Mouse (Mus musculus): ENCODE data around the gene Trpm7. TPM values are rescaled to one million over a fixed set of nuclear protein-coding genes. Genes with fewer than 3 reads are reported as not detected.
"Not testable (repeated sequence)": the region's sequence is repeated elsewhere in the genome, so short reads cannot be mapped to it uniquely, and the experiment has no call there.

Trpm7 gene
- polyA plus RNA-seq, 1 experiment from 2014 or later = 17.2 TPM

DNA sequence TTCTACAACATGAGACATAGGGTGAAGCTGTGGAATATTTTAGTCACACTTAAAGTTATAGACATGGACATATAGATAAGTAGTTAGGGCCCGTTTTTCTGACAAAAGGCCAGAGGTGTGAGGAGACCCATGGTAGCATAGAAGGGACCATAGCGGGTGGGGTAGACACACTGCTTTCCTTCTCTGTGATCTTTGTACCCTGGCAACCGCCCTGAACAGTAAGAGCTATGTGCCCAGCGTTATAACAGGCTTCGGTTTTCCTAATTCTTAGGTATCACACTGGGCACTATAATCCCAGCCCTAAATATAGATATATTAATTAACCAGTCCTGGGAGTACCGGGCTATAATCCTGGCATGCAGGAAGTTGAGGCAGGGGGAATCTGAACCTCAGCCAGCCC is 20.9 kb upstream of the Trpm7 start:
- H3K9ac ChIP-seq (replicated peaks) = no peak overlapping the region
- H3K4me3 ChIP-seq (ENCODE audit: low read depth, low read length) = no peak overlapping the region
- DNase-seq (no peak), ATAC-seq (no peak)
- 81% methylated on average over 6 of the region's 6 CpGs for WGBS (ENCODE audit: insufficient replicate concordance)
- no peaks in the 10 kb centered on the region for H3K4me1 ChIP-seq (ENCODE audit: insufficient read depth)
- TF ChIP-seq EP300 (IDR thresholded peaks at IDR 0.05; ENCODE audit: low read depth) (no peak), CTCF (IDR thresholded peaks at IDR 0.05; ENCODE audit: low read depth) (no peak)
- H3K27ac ChIP-seq (ENCODE audit: low read depth) = no peak overlapping the region
- no peaks in the 10 kb centered on the region for H3K9me3 ChIP-seq (ENCODE audit: low read length)
- no peak overlapping the region for H3K4me2 ChIP-seq (ENCODE audit: low read depth, low read length)
- peaks cover 32% of the 10 kb centered on the region for H3K36me3 ChIP-seq (replicated peaks; ENCODE audit: insufficient read depth, low read length)
- no peaks in the 10 kb centered on the region for H3K27me3 ChIP-seq (ENCODE audit: insufficient read depth, low read length)

DNA sequence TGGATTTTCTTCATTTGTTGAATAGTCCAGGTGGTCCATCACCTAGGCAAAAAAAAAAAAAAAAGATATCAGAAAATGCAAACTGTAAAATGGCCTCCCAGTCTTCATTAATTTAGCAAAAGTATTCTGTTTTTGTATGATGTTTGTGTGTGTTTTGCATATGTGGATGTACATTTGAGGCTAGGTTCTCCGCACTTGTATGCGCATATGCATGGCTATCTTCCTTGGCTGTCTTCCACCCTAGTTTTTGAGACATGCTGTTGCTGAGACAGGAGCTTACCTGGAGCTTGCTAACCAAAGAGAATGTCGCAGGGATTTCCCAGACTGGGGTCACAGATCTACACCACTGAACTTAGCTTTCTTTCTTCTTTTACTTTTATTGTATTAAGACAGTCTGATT is 18.2 kb upstream of the Trpm7 start:
- H3K4me2 ChIP-seq (ENCODE audit: low read depth, low read length) = no peak overlapping the region
- 98% methylated on average over 3 of the region's 3 CpGs for WGBS (ENCODE audit: insufficient replicate concordance)
- TF ChIP-seq CTCF (IDR thresholded peaks at IDR 0.05; ENCODE audit: low read depth) = no peak
- TF ChIP-seq EP300 (IDR thresholded peaks at IDR 0.05; ENCODE audit: low read depth) = no peak
- peaks cover 21% of the 10 kb centered on the region for H3K36me3 ChIP-seq (replicated peaks; ENCODE audit: insufficient read depth, low read length)
- H3K27ac ChIP-seq (ENCODE audit: low read depth) = no peak overlapping the region
- ATAC-seq (no peak), DNase-seq (no peak)
- H3K9me3 ChIP-seq (ENCODE audit: low read length) = no peaks in the 10 kb centered on the region
- no peak overlapping the region for H3K9ac ChIP-seq (replicated peaks)
- no peaks in the 10 kb centered on the region for H3K4me1 ChIP-seq (ENCODE audit: insufficient read depth)
- no peak overlapping the region for H3K4me3 ChIP-seq (ENCODE audit: low read depth, low read length)
- H3K27me3 ChIP-seq (ENCODE audit: insufficient read depth, low read length) = no peaks in the 10 kb centered on the region

DNA sequence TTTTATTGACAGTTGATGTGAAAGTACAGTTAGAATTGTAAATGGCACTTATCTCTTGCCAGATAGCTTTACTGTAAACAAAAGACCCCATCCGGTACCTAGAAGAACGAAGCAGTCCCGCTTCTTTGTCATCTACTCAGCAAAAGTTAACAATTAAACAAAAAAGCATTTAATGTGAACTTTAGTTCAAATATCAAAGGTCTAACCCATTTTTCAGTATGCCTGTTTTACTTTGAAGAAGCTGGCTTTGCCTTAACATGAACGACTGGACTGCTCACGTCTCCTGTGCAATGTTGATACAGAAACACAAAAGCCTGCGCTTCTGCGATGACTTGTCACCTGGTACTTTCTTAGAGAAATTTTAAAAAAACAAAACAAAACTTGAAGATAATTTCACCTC is 16.3 kb upstream of the Trpm7 start:
- DNase-seq (no peak), ATAC-seq (no peak)
- Histone ChIP-seq H3K27ac (ENCODE audit: low read depth) (no peak overlapping the region), H3K4me1 (ENCODE audit: insufficient read depth) (no peaks in the 10 kb centered on the region), H3K27me3 (ENCODE audit: insufficient read depth, low read length) (no peaks in the 10 kb centered on the region), H3K9ac (replicated peaks) (no peak overlapping the region), H3K9me3 (ENCODE audit: low read length) (no peaks in the 10 kb centered on the region), H3K4me2 (ENCODE audit: low read depth, low read length) (no peak overlapping the region), H3K4me3 (ENCODE audit: low read depth, low read length) (no peak overlapping the region), H3K36me3 (replicated peaks; ENCODE audit: insufficient read depth, low read length) (peaks cover 14% of the 10 kb centered on the region)
- WGBS (ENCODE audit: insufficient replicate concordance) = 62% methylated on average over 7 of the region's 7 CpGs
- no peak for TF ChIP-seq CTCF (IDR thresholded peaks at IDR 0.05; ENCODE audit: low read depth)
- TF ChIP-seq EP300 (IDR thresholded peaks at IDR 0.05; ENCODE audit: low read depth) = no peak

DNA sequence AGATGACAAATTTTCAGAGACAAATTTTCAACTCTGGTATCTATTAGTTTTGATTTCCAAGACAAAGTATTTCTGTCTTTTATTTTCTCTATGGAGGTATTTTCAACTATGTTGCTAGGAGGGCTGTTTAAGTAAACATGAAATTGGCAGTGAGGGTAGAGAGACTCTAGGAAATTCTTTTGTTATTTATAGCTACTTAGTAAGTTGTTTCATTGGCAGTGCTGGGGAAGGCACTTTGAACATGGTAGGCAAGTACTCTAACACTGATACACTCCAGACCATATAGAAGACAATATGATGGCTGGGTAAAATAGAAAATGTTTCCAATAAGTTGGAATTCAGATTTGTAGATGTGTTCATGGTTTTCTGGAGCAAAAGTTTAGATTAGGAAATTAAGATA is 15.7 kb upstream of the Trpm7 start:
- Histone ChIP-seq H3K36me3 (replicated peaks; ENCODE audit: insufficient read depth, low read length) (peaks cover 14% of the 10 kb centered on the region), H3K4me1 (ENCODE audit: insufficient read depth) (no peaks in the 10 kb centered on the region), H3K9ac (replicated peaks) (no peak overlapping the region), H3K4me2 (ENCODE audit: low read depth, low read length) (no peak overlapping the region), H3K9me3 (ENCODE audit: low read length) (no peaks in the 10 kb centered on the region), H3K27me3 (ENCODE audit: insufficient read depth, low read length) (no peaks in the 10 kb centered on the region), H3K4me3 (ENCODE audit: low read depth, low read length) (no peak overlapping the region), H3K27ac (ENCODE audit: low read depth) (no peak overlapping the region)
- DNase-seq (no peak), ATAC-seq (no peak)
- TF ChIP-seq EP300 (IDR thresholded peaks at IDR 0.05; ENCODE audit: low read depth) (no peak), CTCF (IDR thresholded peaks at IDR 0.05; ENCODE audit: low read depth) (no peak)

DNA sequence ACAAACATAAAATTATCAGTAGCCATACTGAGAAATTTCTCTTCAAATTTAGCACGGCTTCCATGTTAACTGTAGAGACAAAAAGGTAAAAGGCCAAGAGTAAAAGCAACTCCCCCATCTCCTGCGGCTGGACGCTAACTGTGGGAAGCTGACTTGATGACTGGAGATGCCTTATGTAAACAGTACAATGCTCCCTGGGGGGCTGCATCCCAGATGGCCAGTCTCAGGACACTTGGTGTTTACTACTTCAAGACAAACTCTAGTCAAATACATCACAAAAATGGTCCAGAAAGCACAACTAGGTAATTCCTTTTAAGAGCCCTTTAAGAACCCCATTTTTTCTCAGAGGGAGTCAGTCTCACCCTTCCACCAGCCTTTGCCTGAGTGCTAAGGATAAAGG is 11.1 kb upstream of the Trpm7 start:
- Histone ChIP-seq H3K4me2 (ENCODE audit: low read depth, low read length) (no peak overlapping the region), H3K4me1 (ENCODE audit: insufficient read depth) (no peaks in the 10 kb centered on the region), H3K36me3 (replicated peaks; ENCODE audit: insufficient read depth, low read length) (no peaks in the 10 kb centered on the region), H3K27ac (ENCODE audit: low read depth) (no peak overlapping the region), H3K27me3 (ENCODE audit: insufficient read depth, low read length) (no peaks in the 10 kb centered on the region), H3K4me3 (ENCODE audit: low read depth, low read length) (no peak overlapping the region), H3K9me3 (ENCODE audit: low read length) (no peaks in the 10 kb centered on the region), H3K9ac (replicated peaks) (no peak overlapping the region)
- no peak for ATAC-seq
- no peak for DNase-seq
- 76% methylated on average over 3 of the region's 3 CpGs for WGBS (ENCODE audit: insufficient replicate concordance)
- TF ChIP-seq EP300 (IDR thresholded peaks at IDR 0.05; ENCODE audit: low read depth) (no peak), CTCF (IDR thresholded peaks at IDR 0.05; ENCODE audit: low read depth) (no peak)

DNA sequence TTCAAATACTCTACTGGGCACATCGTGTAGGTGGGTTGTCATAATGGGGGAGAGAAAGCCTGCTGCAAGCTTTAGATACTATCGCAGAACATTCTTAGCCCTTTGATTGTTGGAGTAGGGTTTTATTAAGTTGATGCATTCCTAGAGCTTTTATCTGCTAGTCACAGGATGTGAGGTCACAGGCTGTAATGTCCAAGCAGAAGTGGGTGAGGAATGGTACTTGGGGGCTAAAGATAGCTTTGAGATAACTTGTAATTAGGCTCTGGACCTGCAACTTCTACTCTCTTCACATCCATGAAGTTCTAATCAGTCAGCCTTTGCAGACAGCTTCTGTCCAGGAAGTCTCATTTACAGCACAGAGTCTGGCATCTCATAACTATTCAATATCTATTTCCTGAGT is 9.8 kb upstream of the Trpm7 start:
- H3K4me3 ChIP-seq (ENCODE audit: low read depth, low read length) = no peak overlapping the region
- WGBS (ENCODE audit: insufficient replicate concordance) = 67% methylated on average over 2 of the region's 2 CpGs
- TF ChIP-seq EP300 (IDR thresholded peaks at IDR 0.05; ENCODE audit: low read depth) (no peak), CTCF (IDR thresholded peaks at IDR 0.05; ENCODE audit: low read depth) (no peak)
- H3K27ac ChIP-seq (ENCODE audit: low read depth) = no peak overlapping the region
- DNase-seq (no peak), ATAC-seq (no peak)
- H3K27me3 ChIP-seq (ENCODE audit: insufficient read depth, low read length) = no peaks in the 10 kb centered on the region
- H3K4me2 ChIP-seq (ENCODE audit: low read depth, low read length) = no peak overlapping the region
- H3K9me3 ChIP-seq (ENCODE audit: low read length) = no peaks in the 10 kb centered on the region
- no peaks in the 10 kb centered on the region for H3K36me3 ChIP-seq (replicated peaks; ENCODE audit: insufficient read depth, low read length)
- H3K9ac ChIP-seq (replicated peaks) = no peak overlapping the region
- no peaks in the 10 kb centered on the region for H3K4me1 ChIP-seq (ENCODE audit: insufficient read depth)

DNA sequence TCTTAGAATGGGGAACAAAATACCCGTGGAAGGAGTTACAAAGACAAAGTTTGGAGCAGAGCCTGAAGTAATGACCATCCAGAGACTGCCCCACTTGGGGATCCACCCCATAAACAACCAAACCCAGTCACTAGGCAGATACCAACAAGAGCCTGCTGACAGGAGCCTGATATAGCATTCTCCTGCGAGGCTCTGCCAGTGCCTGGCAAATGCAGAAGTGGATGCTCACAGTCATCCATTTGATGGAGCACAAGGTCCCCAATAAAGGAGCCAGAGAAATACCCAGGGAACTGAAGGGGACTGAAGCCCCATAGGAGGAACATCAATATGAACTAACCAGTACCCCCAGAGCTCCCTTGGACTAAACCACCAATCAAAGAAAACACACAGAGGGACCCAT is 6.7 kb upstream of the Trpm7 start:
- H3K4me1 ChIP-seq (ENCODE audit: insufficient read depth); H3K4me3 ChIP-seq (ENCODE audit: low read depth, low read length); DNase-seq; ATAC-seq; H3K27ac ChIP-seq (ENCODE audit: low read depth); H3K4me2 ChIP-seq (ENCODE audit: low read depth, low read length); H3K27me3 ChIP-seq (ENCODE audit: insufficient read depth, low read length); H3K9me3 ChIP-seq (ENCODE audit: low read length); H3K36me3 ChIP-seq (replicated peaks; ENCODE audit: insufficient read depth, low read length); H3K9ac ChIP-seq (replicated peaks): not testable (repeated sequence)
- 36% methylated on average over 2 of the region's 2 CpGs for WGBS (ENCODE audit: insufficient replicate concordance)

Data from liver, postnatal 0 days (tissue).